Mouse (Mus musculus) adrenal gland, postnatal 36 days (tissue): ENCODE measurements around the gene Cln5. TPM values are rescaled to one million over a fixed set of nuclear protein-coding genes. Genes with fewer than 3 reads are reported as not detected.

Source experiments
- DNase-seq, 2 experiments: peaks; one replicate each; pipeline ENCODE4 v3.0.0; 2021; ENCODE audit warnings: mixed read lengths in 1 of 2
- long read RNA-seq, 2 experiments: library from polyadenylated mRNA; stranded (forward); transcript quantifications; one replicate each; pipeline ENCODE4 v2.0.0; 2021; ENCODE audit warnings: borderline sequencing depth in 2 of 2
- total RNA-seq, 2 experiments: library from RNA; stranded (reverse); gene quantifications; 2 replicates each; pipeline ENCODE4 v1.2.3; 2021

Gene Cln5
- 10 to 100 TPM; 25.1 to 34.5 TPM for total RNA-seq
- long read RNA-seq, experiment 1, transcript Cln5-201 (4 exons, 2,445 nt): major isoform, 31 of 36 reads
- long read RNA-seq, experiment 1, partial matches to known transcripts: 0 of 36 reads
- long read RNA-seq, experiment 1, other reads (novel, unspliced or antisense): 5 of 36 reads
- long read RNA-seq, experiment 2, partial matches to known transcripts: 0 of 5 reads
- long read RNA-seq, experiment 2, other reads (novel, unspliced or antisense): 1 of 5 reads

- DNase-seq: peak; percentile 98
Observed at GRCm38 (mm10) chr14:103069864-103070611, at the start of gene Cln5. Gene Cln5 (plus strand): TSS chr14:103070216.

GRCm38 (mm10) chr14:103029203-103029602 lies 40.8 kb upstream of the Cln5 start:
- DNase-seq: no peak

- peak; percentile 57 to 63 for DNase-seq
Observed at GRCm38 (mm10) chr14:103033271-103033823, 36.7 kb upstream of the Cln5 start.

- no peak for DNase-seq
Observed at GRCm38 (mm10) chr14:103034076-103034475, 35.9 kb upstream of the Cln5 start.

- no peak for DNase-seq
Observed at GRCm38 (mm10) chr14:103037016-103037415, 33.0 kb upstream of the Cln5 start.

GRCm38 (mm10) chr14:103046677-103047076 lies 23.3 kb upstream of the Cln5 start, which contains the start of gene Acod1:
Gene Acod1 (plus strand): TSS chr14:103046977.
- no peak for DNase-seq

- no peak for DNase-seq
Observed at GRCm38 (mm10) chr14:103048292-103049086, 21.5 kb upstream of the Cln5 start.

- DNase-seq: peak; percentile 87 to 90
Observed at GRCm38 (mm10) chr14:103051159-103051769, 18.8 kb upstream of the Cln5 start.

GRCm38 (mm10) chr14:103054731-103055130 lies 15.3 kb upstream of the Cln5 start:
- DNase-seq: no peak

GRCm38 (mm10) chr14:103056601-103057000 lies 13.4 kb upstream of the Cln5 start:
- DNase-seq: no peak

- no peak for DNase-seq
Observed at GRCm38 (mm10) chr14:103058998-103059397, 11.0 kb upstream of the Cln5 start.

- DNase-seq: no peak
Observed at GRCm38 (mm10) chr14:103059495-103059894, 10.5 kb upstream of the Cln5 start.

- DNase-seq: peak; percentile 78 to 82
Observed at GRCm38 (mm10) chr14:103065294-103066167, 4.5 kb upstream of the Cln5 start.

- no peak for DNase-seq
Observed at GRCm38 (mm10) chr14:103069465-103069863, 552 bp upstream of the Cln5 start.

GRCm38 (mm10) chr14:103070790-103071189 lies 774 bp downstream of the Cln5 start:
- peak; percentile 21 to 27 for DNase-seq

GRCm38 (mm10) chr14:103071471-103071870 lies 1.5 kb downstream of the Cln5 start:
- no peak for DNase-seq

GRCm38 (mm10) chr14:103072731-103073130 lies 2.7 kb downstream of the Cln5 start:
- no peak for DNase-seq

- DNase-seq: no peak
Observed at GRCm38 (mm10) chr14:103073825-103074224, 3.8 kb downstream of the Cln5 start.

GRCm38 (mm10) chr14:103075166-103075565 lies 5.2 kb downstream of the Cln5 start:
- no peak for DNase-seq

GRCm38 (mm10) chr14:103077272-103078005 lies 7.4 kb downstream of the Cln5 start:
- DNase-seq: no peak
